Mouse (Mus musculus): ENCODE results near the gene Gdf15.

DNA sequence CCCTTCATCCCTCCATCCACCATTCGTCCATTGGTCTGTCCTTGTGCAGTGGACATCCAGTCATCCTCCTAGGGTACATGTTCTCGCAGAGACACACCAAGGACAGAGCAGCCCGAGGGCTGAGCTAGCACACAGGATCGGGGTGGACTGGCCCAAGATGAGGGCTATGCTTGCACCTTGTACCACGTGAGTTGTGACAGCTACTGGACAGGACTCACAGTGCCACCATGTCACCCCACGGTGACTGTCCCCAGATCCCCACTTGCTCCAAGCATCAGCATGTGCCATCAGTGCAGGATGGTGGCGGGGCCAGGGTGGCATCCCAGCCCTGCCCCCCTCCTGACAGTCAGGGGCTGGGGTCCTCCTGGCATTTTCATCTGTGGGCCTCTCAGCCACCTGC lies 27.7 kb downstream of the Gdf15 start:
- no peak for TF ChIP-seq POLR2A (IDR thresholded peaks at IDR 0.05; ENCODE audit: low read depth, low read length)
- TF ChIP-seq CTCF (conservative IDR thresholded peaks at IDR 0.05; ENCODE audit: insufficient read depth, insufficient read length, low read depth, low read length), result no peak
